Mouse (Mus musculus) neural tube, embryonic 14.5 days (tissue): ENCODE data around the gene Gck. TPM values are rescaled to one million over a fixed set of nuclear protein-coding genes. Genes with fewer than 3 reads are reported as not detected.

Source experiments
- ATAC-seq: fragments of 200-750 bp; cut with Nextera tagmentation; 2 replicates; pipeline ENCODE4 v1.8.0; 2017; ENCODE audit warnings: low read depth, mild to moderate bottlenecking, moderate TSS enrichment, moderate library complexity
- H3K27ac ChIP-seq: fragments of 300-500 bp; sonication (generic); 2 replicates; pipeline ENCODE4 v1.5.1; 2014; ENCODE audit warnings: low read depth, mild to moderate bottlenecking, control low read depth, low read length, moderate library complexity, mixed read lengths
- H3K27me3 ChIP-seq: fragments of 300-500 bp; sonication (generic); 2 replicates; pipeline ENCODE4 v1.6.1; 2014; ENCODE audit warnings: low read length; ENCODE audit not compliant: control insufficient read depth, insufficient read depth
- H3K36me3 ChIP-seq: fragments of 300-500 bp; sonication (generic); 2 replicates; pipeline ENCODE4 v1.6.1; 2014; ENCODE audit warnings: low read length, mixed read lengths; ENCODE audit not compliant: control insufficient read depth, insufficient read depth
- H3K4me1 ChIP-seq: fragments of 300-500 bp; sonication (generic); 2 replicates; pipeline ENCODE4 v1.6.1; 2014; ENCODE audit warnings: low read length; ENCODE audit not compliant: control insufficient read depth, insufficient read depth
- H3K4me2 ChIP-seq: fragments of 300-500 bp; sonication (generic); 2 replicates; pipeline ENCODE4 v1.6.1; 2014; ENCODE audit warnings: mild to moderate bottlenecking, low read depth, low read length, control low read depth
- H3K4me3 ChIP-seq: fragments of 300-500 bp; sonication (generic); 2 replicates; pipeline ENCODE4 v1.5.1; 2014; ENCODE audit warnings: low read depth, low read length, control low read depth, mixed read lengths
- H3K9ac ChIP-seq: fragments of 300-500 bp; sonication (generic); replicated peaks from 2 replicates; pipeline ENCODE4 v1.6.1; 2014; ENCODE audit warnings: low read depth, mild to moderate bottlenecking, control low read depth, low read length, mixed read lengths
- H3K9me3 ChIP-seq: fragments of 300-500 bp; sonication (generic); 2 replicates; pipeline ENCODE4 v1.6.1; 2016; ENCODE audit warnings: low read length; ENCODE audit not compliant: control insufficient read depth
- WGBS: fragments of 180-500 bp; shearing (Covaris S2); extraction: QIAGEN DNeasy Blood & Tissue Kit; methylation state at CpG from one replicate; pipeline ENCODE4 v1.1.7; 2014; 5-methylcytosine and 5-hydroxymethylcytosine counted together
- polyA plus RNA-seq: library from polyadenylated mRNA; unstranded; fragments of >200 nt; fragmentation: Nextera tagmentation; extraction: Ambion mirVana; gene quantifications from 2 replicates; pipeline ENCODE4 v1.2.1, GENCODE M21; 2014

Gck gene
- polyA plus RNA-seq, 1 experiment from 2014 or later = 3.5 TPM

DNA sequence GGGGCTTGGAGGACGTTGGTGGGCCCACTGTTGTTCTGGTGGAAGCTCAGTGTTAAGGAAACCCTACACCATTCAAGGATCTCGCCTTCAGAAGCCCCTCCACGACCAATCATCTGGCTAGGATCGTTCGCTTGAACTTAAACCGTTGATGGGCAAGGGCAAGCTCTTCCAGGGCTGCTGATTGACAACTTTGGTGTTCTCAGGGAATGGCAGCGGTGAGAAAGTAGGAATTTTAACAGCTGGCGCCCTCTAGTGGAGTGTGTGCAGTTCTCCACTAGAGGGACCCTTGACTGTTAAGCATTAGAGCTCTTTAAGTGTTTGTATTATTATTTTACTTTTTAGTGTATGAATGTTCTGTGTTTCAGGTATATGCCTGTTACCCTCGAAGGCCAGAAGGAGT is 63.7 kb downstream of the Gck start:
- 0 out of 2 replicates have a peak, but pooled peaks cover 3% of the 10 kb centered on the region for H3K4me1 ChIP-seq
- no peak for ATAC-seq
- no peak overlapping the region for H3K27ac ChIP-seq
- no peak overlapping the region for H3K4me2 ChIP-seq
- 17% methylated on average over 9 of the region's 9 CpGs for WGBS
- H3K36me3 ChIP-seq = no peaks in the 10 kb centered on the region
- no peak overlapping the region for H3K4me3 ChIP-seq
- H3K9ac ChIP-seq = no peak overlapping the region
- no peaks in the 10 kb centered on the region for H3K27me3 ChIP-seq
- no peaks in the 10 kb centered on the region for H3K9me3 ChIP-seq

DNA sequence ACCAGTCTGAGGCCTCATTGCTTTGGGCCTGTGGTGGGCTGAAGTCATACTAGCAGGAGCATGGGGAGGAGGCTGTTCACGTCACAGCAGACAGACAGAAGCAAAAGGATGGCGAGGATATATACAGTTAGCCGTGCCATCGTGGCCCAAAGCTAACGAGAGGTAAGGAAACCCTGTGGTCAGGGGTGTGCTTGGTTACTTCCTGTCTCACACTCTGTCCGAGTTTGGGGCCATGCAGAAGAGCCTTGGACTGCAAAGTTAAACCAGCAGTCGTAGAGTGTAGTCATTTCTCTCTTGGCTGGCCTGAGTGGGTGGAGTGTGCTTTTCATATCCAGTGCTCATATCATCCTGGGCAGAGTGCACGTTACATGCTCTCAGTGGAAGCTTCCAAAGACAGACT is 67.4 kb downstream of the Gck start:
- 87% methylated on average over 8 of the region's 8 CpGs for WGBS
- Histone ChIP-seq H3K9ac (no peak overlapping the region), H3K4me2 (no peak overlapping the region), H3K4me1 (peaks cover 3% of the 10 kb centered on the region; the same call in 1 of the 2 replicates), H3K27ac (no peak overlapping the region), H3K27me3 (no peaks in the 10 kb centered on the region), H3K4me3 (no peak overlapping the region), H3K9me3 (no peaks in the 10 kb centered on the region), H3K36me3 (no peaks in the 10 kb centered on the region)
- no peak for ATAC-seq

DNA sequence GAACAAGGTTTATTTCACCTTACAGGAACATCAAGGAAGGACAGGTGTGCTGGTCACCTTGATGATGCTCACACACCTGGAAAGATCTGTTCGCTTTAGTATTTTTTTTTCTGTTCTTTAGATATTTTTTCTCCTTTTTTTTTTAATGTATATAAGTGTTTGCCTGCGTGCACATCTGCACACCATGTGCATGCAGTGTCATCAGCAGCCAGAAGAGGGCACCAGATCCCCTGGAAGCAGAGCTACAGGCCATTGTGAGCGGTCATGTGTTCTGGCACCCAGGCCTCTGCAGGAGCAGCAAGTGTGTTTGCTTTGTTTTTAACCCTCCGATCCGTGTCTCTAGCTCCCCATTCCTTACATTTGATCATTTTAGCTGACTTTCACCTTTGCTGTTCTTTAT is 70.0 kb downstream of the Gck start:
- 48% methylated on average over 5 of the region's 5 CpGs for WGBS
- Histone ChIP-seq H3K4me2 (no peak overlapping the region), H3K4me3 (no peak overlapping the region), H3K4me1 (peaks cover 8% of the 10 kb centered on the region), H3K27ac (no peak overlapping the region), H3K27me3 (no peaks in the 10 kb centered on the region), H3K9ac (no peak overlapping the region), H3K36me3 (no peaks in the 10 kb centered on the region), H3K9me3 (no peaks in the 10 kb centered on the region)
- ATAC-seq = no peak

DNA sequence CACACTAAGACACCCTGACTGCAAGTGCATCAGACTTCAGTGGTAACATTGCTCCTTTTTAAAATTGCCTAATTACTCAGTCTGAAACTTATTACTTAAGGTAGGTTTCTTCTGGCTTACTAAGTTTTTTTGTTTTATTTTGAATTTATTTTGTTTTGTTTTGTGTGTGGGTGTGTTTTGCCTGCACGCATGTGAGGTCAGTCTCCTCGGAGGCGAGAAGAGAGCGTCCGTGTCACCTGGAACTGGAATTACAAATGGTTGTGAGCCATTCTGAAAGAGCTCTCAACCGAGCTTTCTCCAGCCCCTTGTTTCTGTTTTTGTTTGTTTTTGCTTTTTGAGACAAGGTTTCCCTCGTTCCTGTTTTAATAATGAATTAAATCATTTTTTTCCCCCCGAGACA is 71.2 kb downstream of the Gck start:
- 29% methylated on average over 8 of the region's 8 CpGs for WGBS
- Histone ChIP-seq H3K36me3 (no peaks in the 10 kb centered on the region), H3K27me3 (no peaks in the 10 kb centered on the region), H3K4me2 (peak overlapping the region; percentile 68), H3K4me3 (peak overlapping the region; percentile 63), H3K4me1 (peaks cover 8% of the 10 kb centered on the region), H3K9me3 (no peaks in the 10 kb centered on the region), H3K9ac (peak overlapping the region; percentile 57), H3K27ac (peak overlapping the region; percentile 82)
- ATAC-seq = no peak; the same call in 1 of the 2 replicates

DNA sequence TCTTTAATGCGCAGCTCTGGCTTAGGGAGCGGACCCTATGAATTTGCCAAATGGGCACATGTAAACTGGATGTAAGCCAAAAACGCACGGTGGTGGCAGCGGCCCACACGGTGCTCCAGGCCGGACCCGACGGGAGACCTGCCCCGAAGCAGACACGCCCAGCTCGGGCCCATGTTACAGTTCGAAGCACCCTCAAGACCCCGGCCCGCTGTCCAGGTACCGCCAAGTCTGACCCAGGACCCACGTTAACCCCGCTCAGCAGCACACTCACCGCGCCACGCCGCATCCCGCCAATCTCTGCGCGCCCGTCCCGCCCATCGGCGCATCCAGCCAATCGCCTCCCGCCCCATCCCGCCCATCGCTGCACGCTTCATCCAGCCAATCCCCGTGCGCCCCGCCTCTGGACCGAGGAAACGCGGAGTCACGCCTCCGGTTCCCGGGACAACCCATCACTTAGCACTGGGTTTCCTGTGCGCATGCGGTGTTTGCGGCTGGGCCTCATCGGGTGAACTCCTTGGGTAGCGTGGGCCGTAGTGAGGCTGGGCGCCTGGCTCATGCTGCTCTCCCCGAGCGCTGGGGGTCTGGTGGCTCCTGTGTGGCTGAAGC is 71.9 kb downstream of the Gck start, which contains the start of gene Pold2:
Gene Pold2 (minus strand): TSS at position 372 of the 606 bp plus-strand sequence.
- H3K4me2 ChIP-seq = peak within 1 kb of the TSS; percentile 68
- H3K36me3 ChIP-seq = no peaks in the 10 kb centered on the region
- peak; percentile 99 for ATAC-seq
- H3K9ac ChIP-seq = peak within 1 kb of the TSS; percentile 57
- WGBS = under 1% methylated on average over 51 of the region's 52 CpGs
- H3K27me3 ChIP-seq = no peaks in the 10 kb centered on the region
- no peaks in the 10 kb centered on the region for H3K9me3 ChIP-seq
- peak within 1 kb of the TSS; percentile 82 for H3K27ac ChIP-seq
- peaks cover 8% of the 10 kb centered on the region for H3K4me1 ChIP-seq
- H3K4me3 ChIP-seq = peak within 1 kb of the TSS; percentile 63

DNA sequence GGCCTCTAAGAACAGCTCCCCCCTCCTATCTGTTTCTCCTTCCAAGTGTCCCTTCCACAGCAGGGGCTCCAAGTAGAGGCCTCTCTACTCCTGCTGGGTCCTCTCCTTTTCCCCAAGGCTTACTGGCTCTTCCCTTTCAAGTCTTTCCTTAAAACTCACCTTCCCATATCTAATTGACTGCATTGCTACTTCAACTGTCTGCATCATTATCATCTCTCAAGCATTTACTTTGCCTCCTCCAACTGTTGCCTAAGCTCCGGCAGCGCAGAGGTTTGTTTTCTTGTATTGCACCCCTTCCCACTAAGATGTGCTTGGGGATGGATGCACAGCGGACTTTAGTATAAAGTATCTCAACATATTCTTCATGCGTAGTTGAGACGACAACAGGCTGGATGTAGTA is 72.5 kb downstream of the Gck start:
- H3K4me3 ChIP-seq = peak overlapping the region; percentile 63

DNA sequence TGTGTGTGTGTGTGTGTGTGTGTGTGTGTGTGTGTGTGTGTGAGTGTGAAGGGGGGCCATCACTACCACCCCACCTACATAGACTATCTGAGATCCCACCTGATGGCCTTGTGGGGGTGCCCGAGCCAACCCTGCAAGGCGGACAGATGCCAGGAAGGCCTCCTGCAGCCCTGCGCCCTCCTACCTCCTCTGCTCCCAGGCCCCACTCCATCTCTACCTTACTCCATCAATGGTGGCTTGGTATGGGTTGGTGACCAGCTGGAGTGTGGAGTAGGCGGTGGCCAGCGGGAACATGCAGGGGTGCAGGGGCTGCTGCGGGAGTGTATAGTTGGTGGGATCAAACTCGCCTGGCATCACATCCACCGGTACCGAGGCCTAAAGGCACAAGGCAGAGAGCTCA is 76.7 kb downstream of the Gck start:
- Histone ChIP-seq H3K27me3 (no peaks in the 10 kb centered on the region), H3K9me3 (no peaks in the 10 kb centered on the region), H3K27ac (no peak overlapping the region), H3K4me2 (no peak overlapping the region), H3K4me3 (no peak overlapping the region), H3K9ac (no peak overlapping the region), H3K4me1 (peaks cover 8% of the 10 kb centered on the region), H3K36me3 (peaks cover 10% of the 10 kb centered on the region)
- 96% methylated on average over 8 of the region's 9 CpGs for WGBS
- ATAC-seq = no peak

More for the DNA sequence above, 72.5 kb downstream of the Gck start:
- Histone ChIP-seq H3K4me1 (peaks cover 8% of the 10 kb centered on the region), H3K4me2 (peak overlapping the region; percentile 68), H3K36me3 (no peaks in the 10 kb centered on the region), H3K27me3 (no peaks in the 10 kb centered on the region), H3K9ac (peak overlapping the region; percentile 55; the same call in 1 of the 2 replicates), H3K27ac (no peak overlapping the region), H3K9me3 (no peaks in the 10 kb centered on the region)
- no peak for ATAC-seq
- WGBS = 2% methylated on average over 5 of the region's 5 CpGs

DNA sequence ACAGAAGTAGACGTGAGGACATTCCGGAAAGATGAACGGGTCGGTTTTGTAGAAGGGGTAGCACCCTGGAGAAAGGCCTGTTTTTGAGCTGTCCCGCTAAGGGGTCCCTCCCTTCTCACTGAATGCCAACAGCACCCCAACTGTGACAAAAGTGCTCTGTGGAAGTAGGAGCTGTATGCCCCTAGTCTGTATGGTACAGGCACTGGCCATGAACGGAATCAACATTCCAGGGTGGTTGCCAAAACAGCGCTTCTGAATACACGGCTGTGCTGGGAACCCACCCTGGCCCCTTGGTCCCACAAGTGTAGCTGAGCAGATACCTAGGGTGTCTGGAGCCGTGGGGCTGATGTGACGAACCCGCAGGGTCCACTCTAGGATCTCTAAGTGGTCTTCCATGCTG is 77.2 kb downstream of the Gck start:
- WGBS = 94% methylated on average over 11 of the region's 11 CpGs
- no peaks in the 10 kb centered on the region for H3K9me3 ChIP-seq
- H3K4me2 ChIP-seq = no peak overlapping the region
- H3K4me3 ChIP-seq = no peak overlapping the region
- no peak overlapping the region for H3K27ac ChIP-seq
- peaks cover 8% of the 10 kb centered on the region for H3K4me1 ChIP-seq
- peaks cover 10% of the 10 kb centered on the region for H3K36me3 ChIP-seq
- no peak for ATAC-seq
- no peaks in the 10 kb centered on the region for H3K27me3 ChIP-seq
- no peak overlapping the region for H3K9ac ChIP-seq

DNA sequence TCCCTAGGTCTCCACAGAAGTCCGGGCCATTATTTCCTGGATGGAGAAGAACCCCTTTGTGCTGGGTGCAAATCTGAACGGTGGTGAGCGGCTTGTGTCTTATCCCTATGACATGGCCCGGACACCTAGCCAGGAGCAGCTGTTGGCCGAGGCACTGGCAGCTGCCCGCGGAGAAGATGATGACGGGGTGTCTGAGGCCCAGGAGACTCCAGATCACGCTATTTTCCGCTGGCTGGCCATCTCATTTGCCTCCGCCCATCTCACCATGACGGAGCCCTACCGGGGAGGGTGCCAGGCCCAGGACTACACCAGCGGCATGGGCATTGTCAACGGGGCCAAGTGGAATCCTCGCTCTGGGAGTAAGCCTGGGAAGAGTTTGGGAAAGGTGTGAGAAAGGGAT is 79.8 kb downstream of the Gck start:
- Histone ChIP-seq H3K9ac (no peak overlapping the region), H3K4me3 (no peak overlapping the region), H3K27me3 (no peaks in the 10 kb centered on the region), H3K4me2 (no peak overlapping the region), H3K4me1 (no peaks in the 10 kb centered on the region), H3K9me3 (no peaks in the 10 kb centered on the region), H3K36me3 (peaks cover 10% of the 10 kb centered on the region), H3K27ac (no peak overlapping the region)
- 93% methylated on average over 16 of the region's 16 CpGs for WGBS
- no peak for ATAC-seq
